Mouse (Mus musculus) liver, embryonic 14.5 days (tissue): Measurements from ENCODE around the gene Zfp326. TPM values are rescaled to one million over a fixed set of nuclear protein-coding genes. Genes with fewer than 3 reads are reported as not detected.

Experiments used
- ATAC-seq: fragments of 200-750 bp; cut with Nextera tagmentation; 2 replicates; pipeline ENCODE4 v1.8.0; 2017; ENCODE audit warnings: moderate number of reproducible peaks, mild to moderate bottlenecking, moderate library complexity; ENCODE audit not compliant: insufficient read depth
- DNase-seq, 3 experiments: peaks; one replicate each; pipeline ENCODE4 v3.0.0-alpha.2; 2012 to 2013; ENCODE audit warnings: low read depth in 3 of 3, low spot score in 3 of 3
- H3K27ac ChIP-seq: fragments of 300-500 bp; sonication (generic); 2 replicates; pipeline ENCODE4 v1.5.1; 2014; ENCODE audit warnings: moderate library complexity, mild to moderate bottlenecking, control low read depth, inconsistent platforms
- H3K27me3 ChIP-seq: fragments of 300-500 bp; sonication (generic); 2 replicates; pipeline ENCODE4 v1.6.1; 2014; ENCODE audit warnings: mild to moderate bottlenecking, low read length, moderate library complexity; ENCODE audit not compliant: control insufficient read depth, insufficient read depth
- H3K36me3 ChIP-seq: fragments of 300-500 bp; sonication (generic); replicated peaks from 2 replicates; pipeline ENCODE4 v1.6.1; 2014; ENCODE audit warnings: low read depth; ENCODE audit not compliant: control insufficient read depth, insufficient read depth
- H3K4me1 ChIP-seq, 2 experiments: fragments of 200-500 bp in 1 of 2; fragments of 300-500 bp in 1 of 2; sonication (generic) in 1 of 2; replicated peaks; 2 replicates each; pipeline ENCODE4 v1.6.1; 2012 to 2014; ENCODE audit warnings: antibody characterized with exemption in 1 of 2, inconsistent platforms in 1 of 2, low read length in 1 of 2; ENCODE audit not compliant: control insufficient read depth in 2 of 2, insufficient read depth in 2 of 2
- H3K4me2 ChIP-seq: fragments of 300-500 bp; sonication (generic); 2 replicates; pipeline ENCODE4 v1.6.1; 2014; ENCODE audit warnings: low read depth, mild to moderate bottlenecking, control low read depth, moderate library complexity
- H3K4me3 ChIP-seq, 2 experiments: fragments of 200-500 bp in 1 of 2; fragments of 300-500 bp in 1 of 2; sonication (generic) in 1 of 2; 2 replicates each; pipeline ENCODE4 v1.5.1; 2012 to 2014; ENCODE audit warnings: low read depth in 2 of 2, low read length in 2 of 2, mild to moderate bottlenecking in 2 of 2, control low read depth in 1 of 2, inconsistent platforms in 1 of 2, moderate library complexity in 1 of 2; ENCODE audit not compliant: insufficient read depth in 1 of 2
- H3K9ac ChIP-seq: fragments of 300-500 bp; sonication (generic); replicated peaks from 2 replicates; pipeline ENCODE4 v1.6.1; 2014; ENCODE audit warnings: mild to moderate bottlenecking, control low read depth, moderate library complexity
- H3K9me3 ChIP-seq: fragments of 300-500 bp; sonication (generic); 2 replicates; pipeline ENCODE4 v1.6.1; 2016; ENCODE audit warnings: low read length, mixed read lengths; ENCODE audit not compliant: control insufficient read depth
- CTCF ChIP-seq: IDR thresholded peaks from 2 replicates; pipeline ENCODE4 v1.5.1; 2016; ENCODE audit warnings: antibody characterized with exemption, low read depth, control low read depth
- EP300 ChIP-seq: IDR thresholded peaks from 2 replicates; pipeline ENCODE4 v1.6.1; 2016; ENCODE audit warnings: antibody characterized with exemption, low read depth
- WGBS: fragments of 180-500 bp; shearing (Covaris S2); extraction: QIAGEN DNeasy Blood & Tissue Kit; methylation state at CpG from one replicate; pipeline ENCODE4 v1.1.7; 2014; ENCODE audit not compliant: insufficient replicate concordance; 5-methylcytosine and 5-hydroxymethylcytosine counted together
- polyA plus RNA-seq, 2 experiments: library from polyadenylated mRNA; depleted of rRNA in 1 of 2; stranded (reverse) in 1 of 2; unstranded in 1 of 2; fragments of >200 nt; fragmentation: Nextera tagmentation in 1 of 2; extraction: Ambion mirVana in 1 of 2; gene quantifications; 2 replicates each; pipeline versions ENCODE4 v1.2.1 to v1.2.3; 2012 to 2014

Gene Zfp326
- polyA plus RNA-seq, 2 experiments, result 3.3 to 7.3 TPM

DNA sequence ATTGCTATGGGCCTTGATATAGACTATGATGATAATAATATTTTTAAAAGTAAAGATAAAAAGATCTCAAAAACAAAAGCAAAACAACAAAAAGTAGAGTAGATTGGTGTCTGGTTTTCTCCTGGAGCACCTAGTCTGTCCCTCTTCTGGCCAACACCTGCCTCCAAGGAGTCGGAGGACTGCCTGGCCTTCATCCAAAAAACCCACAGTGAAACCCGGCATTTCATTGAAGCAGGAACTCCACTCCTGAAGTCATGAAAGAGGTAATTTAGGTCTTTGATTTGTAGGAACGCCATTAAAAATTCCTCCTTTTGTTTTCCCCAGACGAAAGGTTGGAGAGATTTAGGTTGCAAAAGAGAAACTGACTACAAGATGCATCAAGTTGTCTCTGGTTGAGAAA is 8.9 kb upstream of the Zfp326 start:
- TF ChIP-seq CTCF (no peak), EP300 (no peak)
- DNase-seq (no peak), ATAC-seq (no peak)
- H3K4me1 ChIP-seq, result peaks cover 0 to 4% of the 10 kb centered on the region in 2 experiments; a peak in 1 of 4 replicates
- 63% methylated on average over 4 of the region's 4 CpGs for WGBS
- H3K4me3 ChIP-seq, result no peak overlapping the region
- no peak overlapping the region for H3K9ac ChIP-seq
- H3K4me2 ChIP-seq, result no peak overlapping the region
- H3K27ac ChIP-seq, result no peak overlapping the region
- no peaks in the 10 kb centered on the region for H3K9me3 ChIP-seq
- no peaks in the 10 kb centered on the region for H3K27me3 ChIP-seq
- H3K36me3 ChIP-seq, result no peaks in the 10 kb centered on the region

DNA sequence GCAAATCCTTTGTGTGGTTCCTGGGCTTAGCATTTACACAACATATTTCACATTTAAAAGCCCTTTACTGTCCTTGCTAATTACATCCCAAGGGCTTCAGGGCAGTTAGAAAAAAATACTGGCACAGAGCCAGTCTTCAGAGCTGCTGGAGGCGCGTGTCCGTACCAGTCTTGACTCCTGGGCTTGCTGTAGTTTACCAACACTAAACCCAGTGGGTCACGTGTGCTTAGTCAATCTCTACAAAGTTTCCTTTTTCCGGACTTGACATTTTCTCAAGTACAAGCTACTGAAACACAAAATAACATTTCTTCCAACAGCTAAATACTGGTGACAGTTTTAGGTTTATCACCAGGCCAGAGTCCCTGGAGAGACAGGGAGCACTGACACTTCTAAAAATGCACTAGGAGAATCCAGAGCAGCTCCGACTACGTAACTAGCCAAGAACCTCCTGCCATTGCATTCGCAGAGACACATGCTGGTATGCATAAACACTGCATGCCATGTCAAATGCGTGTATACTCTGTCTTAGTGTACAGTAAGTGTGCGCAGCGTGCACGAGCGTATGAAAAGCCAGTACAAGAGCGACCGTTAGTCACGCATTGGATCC is 8.4 kb upstream of the Zfp326 start:
- no peak for DNase-seq
- no peak for ATAC-seq

DNA sequence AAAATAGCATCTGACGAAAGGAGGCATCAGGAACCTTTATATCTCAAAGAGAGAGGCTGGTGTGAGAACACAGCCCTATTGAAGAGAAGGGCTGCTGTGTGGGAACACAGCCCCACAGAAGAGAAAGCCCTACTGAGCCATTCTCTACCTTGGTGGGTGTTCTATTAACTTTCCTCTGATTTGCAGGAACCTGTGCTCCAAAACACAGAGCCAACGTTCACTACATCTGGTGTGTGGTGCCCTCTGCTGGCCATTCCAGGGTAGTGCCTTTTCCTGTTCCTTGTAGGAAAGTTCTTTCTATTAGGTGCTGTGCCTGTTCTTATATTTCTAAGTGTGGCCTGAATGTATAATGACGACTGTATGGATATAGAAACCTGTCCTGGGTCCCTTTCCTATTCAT is 7.8 kb upstream of the Zfp326 start:
- Histone ChIP-seq H3K4me1 (peaks cover 0 to 10% of the 10 kb centered on the region in 2 experiments; a peak in 2 of 4 replicates), H3K9ac (no peak overlapping the region), H3K9me3 (no peaks in the 10 kb centered on the region), H3K27ac (no peak overlapping the region), H3K4me2 (no peak overlapping the region), H3K36me3 (no peaks in the 10 kb centered on the region), H3K4me3 (no peak overlapping the region), H3K27me3 (no peaks in the 10 kb centered on the region)
- DNase-seq (peak; percentile 37 to 46 (median 41)), ATAC-seq (no peak; the same call in 1 of the 2 replicates)
- TF ChIP-seq CTCF (peak; percentile 91), EP300 (no peak)
- 29% methylated on average over 3 of the region's 3 CpGs for WGBS

More for the DNA sequence above, 8.4 kb upstream of the Zfp326 start:
- Histone ChIP-seq H3K4me3 (no peak overlapping the region), H3K9me3 (no peaks in the 10 kb centered on the region), H3K27me3 (no peaks in the 10 kb centered on the region), H3K4me2 (no peak overlapping the region), H3K4me1 (peaks cover 0 to 9% of the 10 kb centered on the region in 2 experiments; a peak in 2 of 4 replicates), H3K36me3 (no peaks in the 10 kb centered on the region), H3K27ac (no peak overlapping the region), H3K9ac (no peak overlapping the region)
- 78% methylated on average over 16 of the region's 16 CpGs for whole genome bisulfite sequencing
- TF ChIP-seq CTCF, result no peak
- TF ChIP-seq EP300, result no peak

DNA sequence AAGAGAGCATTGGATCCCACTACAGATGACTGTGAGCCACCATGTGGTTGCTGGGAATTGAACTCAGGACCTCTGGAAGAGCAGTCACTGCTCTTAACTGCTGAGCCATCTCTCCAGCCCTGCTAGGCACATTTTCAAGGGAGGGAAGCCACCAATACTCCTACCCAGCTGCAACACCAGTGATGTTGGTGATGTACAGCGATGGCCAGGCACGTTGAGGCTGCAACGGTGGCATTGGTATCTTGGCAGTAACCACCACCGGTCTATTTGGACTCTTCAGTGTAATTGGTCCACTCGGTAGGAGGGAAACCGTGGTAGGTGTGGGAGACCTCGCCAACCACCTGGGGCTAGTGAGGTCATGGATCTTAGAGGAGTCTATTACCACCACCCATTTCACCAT is 6.6 kb upstream of the Zfp326 start:
- ATAC-seq (no peak), DNase-seq (no peak)
- TF ChIP-seq EP300 (no peak), CTCF (no peak)
- Histone ChIP-seq H3K4me2 (no peak overlapping the region), H3K27ac (no peak overlapping the region), H3K4me1 (peaks cover 0 to 10% of the 10 kb centered on the region in 2 experiments; a peak in 2 of 4 replicates), H3K36me3 (no peaks in the 10 kb centered on the region), H3K9ac (no peak overlapping the region), H3K9me3 (no peaks in the 10 kb centered on the region), H3K4me3 (no peak overlapping the region), H3K27me3 (no peaks in the 10 kb centered on the region)
- WGBS, result 78% methylated on average over 7 of the region's 7 CpGs

DNA sequence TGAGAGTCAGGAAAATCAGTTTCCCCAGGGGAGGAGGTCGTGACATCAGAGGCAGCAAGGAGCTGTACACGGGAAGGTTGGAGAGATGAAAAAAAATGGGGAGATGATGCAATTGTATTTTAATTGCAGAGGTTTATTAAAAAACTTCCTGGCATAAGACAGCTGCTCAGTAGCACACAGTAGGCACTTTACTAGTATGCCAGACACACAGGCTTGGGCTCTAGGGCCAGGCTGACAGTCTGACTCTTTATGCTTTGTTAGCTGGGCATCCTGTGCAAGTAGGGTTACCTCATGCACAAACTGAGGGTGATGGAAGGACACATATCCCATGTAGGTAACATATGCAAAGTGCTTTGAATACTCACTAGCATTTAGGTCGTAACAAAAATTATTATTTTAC is 5.2 kb upstream of the Zfp326 start:
- Histone ChIP-seq H3K27ac (no peak overlapping the region), H3K4me1 (peaks cover 0 to 22% of the 10 kb centered on the region in 2 experiments; a peak in 2 of 4 replicates), H3K9ac (no peak overlapping the region), H3K4me2 (no peak overlapping the region), H3K9me3 (no peaks in the 10 kb centered on the region), H3K27me3 (peaks cover 3% of the 10 kb centered on the region; the same call in 1 of the 2 replicates), H3K36me3 (no peaks in the 10 kb centered on the region), H3K4me3 (no peak overlapping the region)
- no peak for TF ChIP-seq EP300
- no peak for TF ChIP-seq CTCF
- ATAC-seq, result no peak
- DNase-seq, result no peak
- WGBS, result 55% methylated on average over 3 of the region's 3 CpGs
